Mouse (Mus musculus): Measurements from ENCODE around the gene E030030I06Rik. TPM values are rescaled to one million over a fixed set of nuclear protein-coding genes. Genes with fewer than 3 reads are reported as not detected.
A peak's percentile ranks its signal among the peaks of the same experiment; 100 is the strongest.
"Not testable (repeated sequence)": the region's sequence is repeated elsewhere in the genome, so short reads cannot be mapped to it uniquely, and the experiment has no call there.

E030030I06Rik gene
- polyA plus RNA-seq, 1 experiment from 2014 or later, result 30.1 TPM

GRCm38 (mm10) chr10:22165328-22166003 is 16.4 kb upstream of the E030030I06Rik start:
- ATAC-seq (ENCODE audit: low FRiP score, low TSS enrichment); H3K4me2 ChIP-seq (replicated peaks; ENCODE audit: low read depth, low read length); H3K9me3 ChIP-seq (ENCODE audit: low read length); H3K27me3 ChIP-seq (ENCODE audit: insufficient read depth, low read length); H3K36me3 ChIP-seq (ENCODE audit: insufficient read depth, low read length); H3K4me3 ChIP-seq (ENCODE audit: low read length); H3K27ac ChIP-seq (ENCODE audit: low read length); H3K4me1 ChIP-seq (ENCODE audit: insufficient read depth, low read length); H3K9ac ChIP-seq (replicated peaks; ENCODE audit: low read length): not testable (repeated sequence)
- 72% methylated on average over 5 of the region's 5 CpGs for WGBS

GRCm38 (mm10) chr10:22163705-22164583 is 14.9 kb upstream of the E030030I06Rik start:
- H3K4me1 ChIP-seq (ENCODE audit: insufficient read depth, low read length); H3K27ac ChIP-seq (ENCODE audit: low read length); H3K9ac ChIP-seq (replicated peaks; ENCODE audit: low read length); H3K9me3 ChIP-seq (ENCODE audit: low read length); H3K36me3 ChIP-seq (ENCODE audit: insufficient read depth, low read length): not testable (repeated sequence)
- H3K4me3 ChIP-seq (ENCODE audit: low read length), result 0 out of 2 replicates have a peak overlapping the region, but pooled peaks have one; percentile 16
- ATAC-seq (ENCODE audit: low FRiP score, low TSS enrichment), result peak; percentile 60; the same call in 1 of the 2 replicates
- 32% methylated on average over 14 of the region's 16 CpGs for WGBS
- peak overlapping the region; percentile 42 for H3K4me2 ChIP-seq (replicated peaks; ENCODE audit: low read depth, low read length)
- H3K27me3 ChIP-seq (ENCODE audit: insufficient read depth, low read length), result peaks cover 18% of the 10 kb centered on the region

- ATAC-seq (ENCODE audit: low FRiP score, low TSS enrichment), result peak; percentile 57; the same call in 1 of the 2 replicates
- not testable (repeated sequence) for H3K27ac ChIP-seq (ENCODE audit: low read length); H3K36me3 ChIP-seq (ENCODE audit: insufficient read depth, low read length); H3K4me1 ChIP-seq (ENCODE audit: insufficient read depth, low read length); H3K9me3 ChIP-seq (ENCODE audit: low read length); H3K9ac ChIP-seq (replicated peaks; ENCODE audit: low read length)
- WGBS, result 8% methylated on average over 9 of the region's 9 CpGs
- Histone ChIP-seq H3K27me3 (ENCODE audit: insufficient read depth, low read length) (peaks cover 19% of the 10 kb centered on the region), H3K4me2 (replicated peaks; ENCODE audit: low read depth, low read length) (peak overlapping the region; percentile 42), H3K4me3 (ENCODE audit: low read length) (0 out of 2 replicates have a peak overlapping the region, but pooled peaks have one; percentile 16)
These were observed 14.2 kb upstream of the E030030I06Rik start for GRCm38 (mm10) chr10:22163279-22163678.

GRCm38 (mm10) chr10:22159581-22160140 is 10.6 kb upstream of the E030030I06Rik start:
- Histone ChIP-seq H3K9me3 (ENCODE audit: low read length) (no peaks in the 10 kb centered on the region), H3K36me3 (ENCODE audit: insufficient read depth, low read length) (no peaks in the 10 kb centered on the region), H3K27ac (ENCODE audit: low read length) (no peak overlapping the region), H3K4me3 (ENCODE audit: low read length) (peak overlapping the region; percentile 48), H3K27me3 (ENCODE audit: insufficient read depth, low read length) (peaks cover 46% of the 10 kb centered on the region), H3K4me2 (replicated peaks; ENCODE audit: low read depth, low read length) (peak overlapping the region; percentile 57), H3K4me1 (ENCODE audit: insufficient read depth, low read length) (peaks cover 8% of the 10 kb centered on the region), H3K9ac (replicated peaks; ENCODE audit: low read length) (no peak overlapping the region)
- WGBS, result 2% methylated on average over 23 of the region's 23 CpGs
- ATAC-seq (ENCODE audit: low FRiP score, low TSS enrichment), result no peak

- Histone ChIP-seq H3K4me1 (ENCODE audit: insufficient read depth, low read length) (peaks cover 8% of the 10 kb centered on the region), H3K4me2 (replicated peaks; ENCODE audit: low read depth, low read length) (peak overlapping the region; percentile 57), H3K27me3 (ENCODE audit: insufficient read depth, low read length) (peaks cover 49% of the 10 kb centered on the region), H3K9ac (replicated peaks; ENCODE audit: low read length) (no peak overlapping the region), H3K36me3 (ENCODE audit: insufficient read depth, low read length) (no peaks in the 10 kb centered on the region), H3K9me3 (ENCODE audit: low read length) (no peaks in the 10 kb centered on the region), H3K4me3 (ENCODE audit: low read length) (peak overlapping the region; percentile 48), H3K27ac (ENCODE audit: low read length) (no peak overlapping the region)
- WGBS, result 0% methylated on average over 24 of the region's 24 CpGs
- ATAC-seq (ENCODE audit: low FRiP score, low TSS enrichment), result peak; percentile 55
These were observed 10.1 kb upstream of the E030030I06Rik start for GRCm38 (mm10) chr10:22159131-22159561.

GRCm38 (mm10) chr10:22158310-22158999 is 9.4 kb upstream of the E030030I06Rik start, which contains the start of the genes Raet1e and H60b:
Raet1e (plus strand) TSS chr10:22158569.
H60b (plus strand) TSS chr10:22158586.
- not testable (repeated sequence) for H3K36me3 ChIP-seq (ENCODE audit: insufficient read depth, low read length); H3K4me1 ChIP-seq (ENCODE audit: insufficient read depth, low read length); H3K9me3 ChIP-seq (ENCODE audit: low read length); H3K27ac ChIP-seq (ENCODE audit: low read length)
- ATAC-seq (ENCODE audit: low FRiP score, low TSS enrichment), result peak; percentile 88
- under 1% methylated on average over 35 of the region's 48 CpGs for WGBS
- peak within 1 kb of the TSS; percentile 14; the same call in 1 of the 2 replicates for H3K9ac ChIP-seq (replicated peaks; ENCODE audit: low read length)
- H3K27me3 ChIP-seq (ENCODE audit: insufficient read depth, low read length), result peaks cover 51% of the 10 kb centered on the region
- peak within 1 kb of the TSS; percentile 57 for H3K4me2 ChIP-seq (replicated peaks; ENCODE audit: low read depth, low read length)
- H3K4me3 ChIP-seq (ENCODE audit: low read length), result peak within 1 kb of the TSS; percentile 48

GRCm38 (mm10) chr10:22154871-22155799 is 6.1 kb upstream of the E030030I06Rik start:
- H3K4me1 ChIP-seq (ENCODE audit: insufficient read depth, low read length), result peaks cover 14% of the 10 kb centered on the region
- no peak overlapping the region for H3K27ac ChIP-seq (ENCODE audit: low read length)
- no peak overlapping the region for H3K4me3 ChIP-seq (ENCODE audit: low read length)
- H3K9ac ChIP-seq (replicated peaks; ENCODE audit: low read length), result no peak overlapping the region
- WGBS, result 20% methylated on average over 3 of the region's 3 CpGs
- no peaks in the 10 kb centered on the region for H3K36me3 ChIP-seq (ENCODE audit: insufficient read depth, low read length)
- no peak for ATAC-seq (ENCODE audit: low FRiP score, low TSS enrichment)
- no peak overlapping the region for H3K4me2 ChIP-seq (replicated peaks; ENCODE audit: low read depth, low read length)
- peaks cover 58% of the 10 kb centered on the region for H3K27me3 ChIP-seq (ENCODE audit: insufficient read depth, low read length)
- no peaks in the 10 kb centered on the region for H3K9me3 ChIP-seq (ENCODE audit: low read length)

- not testable (repeated sequence) for H3K9ac ChIP-seq (replicated peaks; ENCODE audit: low read length); H3K36me3 ChIP-seq (ENCODE audit: insufficient read depth, low read length); H3K27ac ChIP-seq (ENCODE audit: low read length); ATAC-seq (ENCODE audit: low FRiP score, low TSS enrichment); H3K9me3 ChIP-seq (ENCODE audit: low read length)
- Histone ChIP-seq H3K4me2 (replicated peaks; ENCODE audit: low read depth, low read length) (peak overlapping the region; percentile 53), H3K4me3 (ENCODE audit: low read length) (peak overlapping the region; percentile 41), H3K4me1 (ENCODE audit: insufficient read depth, low read length) (peaks cover 15% of the 10 kb centered on the region), H3K27me3 (ENCODE audit: insufficient read depth, low read length) (peaks cover 52% of the 10 kb centered on the region)
- under 1% methylated on average over 36 of the region's 38 CpGs for WGBS
These were observed 5.1 kb upstream of the E030030I06Rik start for GRCm38 (mm10) chr10:22154127-22154526.

Measured in kidney, embryonic 16.5 days (tissue).